Mouse (Mus musculus) heart, adult 18-20 months (tissue): ENCODE measurements around the gene Rgs9bp. TPM values are rescaled to one million over a fixed set of nuclear protein-coding genes. Genes with fewer than 3 reads are reported as not detected.

Experiments
- DNase-seq, 2 experiments: peaks; one replicate each; pipeline ENCODE4 v3.0.0; 2021 to 2022; ENCODE audit warnings: mixed read lengths in 1 of 2
- long read RNA-seq, 2 experiments: library from polyadenylated mRNA; stranded (forward); transcript quantifications; one replicate each; pipeline ENCODE4 v2.0.0; 2021
- total RNA-seq, 2 experiments: library from RNA; stranded (reverse); gene quantifications; 2 replicates each; pipeline ENCODE4 v1.2.3; 2021

Gene Rgs9bp
- total RNA-seq, result under 1 TPM in 1 of 2 experiments, not detected in 1; 0.10 TPM
- long read RNA-seq, experiment 1, result 0 reads
- long read RNA-seq, experiment 2, result 0 reads

DNA sequence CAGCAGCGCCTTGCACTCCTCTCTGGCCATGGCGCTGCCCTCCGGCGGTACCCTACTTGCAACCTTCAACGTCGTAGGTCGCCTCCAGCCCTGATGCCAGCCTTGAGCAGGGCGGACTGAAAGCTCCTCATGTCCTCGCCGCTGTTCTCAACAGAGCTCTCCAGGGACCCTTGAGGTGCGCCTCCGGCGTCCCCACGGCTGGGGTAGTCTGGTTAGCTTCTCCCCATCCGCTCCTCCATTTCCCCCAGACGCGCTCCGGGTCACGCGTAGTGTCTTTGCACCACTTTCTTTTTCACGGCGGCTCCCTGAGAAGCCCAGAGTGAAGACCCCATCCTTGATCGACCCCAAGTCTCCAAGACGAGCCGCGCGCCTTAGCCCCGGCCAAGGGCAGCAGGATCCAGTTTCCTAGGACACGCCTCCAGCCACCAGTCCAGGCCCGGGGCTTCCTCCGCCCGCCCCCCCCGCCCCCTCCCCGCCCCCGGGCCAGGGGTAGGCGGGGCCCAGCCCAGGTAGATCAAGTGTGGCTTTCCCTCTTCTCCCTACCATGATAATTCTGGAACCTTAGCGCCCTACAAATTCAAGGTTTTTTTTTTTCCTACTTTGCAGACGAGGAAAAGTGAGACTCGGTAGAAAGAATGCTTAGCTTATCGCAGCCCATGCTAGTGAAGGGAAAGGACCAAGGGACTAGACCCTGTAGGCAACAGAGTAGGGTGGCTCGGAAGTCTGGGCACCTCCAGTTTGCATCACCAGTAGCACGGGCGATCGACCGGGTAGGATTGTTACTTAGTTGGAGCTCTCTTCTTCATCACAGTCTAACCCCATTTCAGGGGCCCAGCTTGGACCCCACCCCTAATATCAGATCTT is at the start of gene Rgs9bp:
TSS of gene Rgs9bp (minus strand) at position 392 of the 864 bp plus-strand sequence.
- peak; percentile 54 to 55 for DNase-seq

DNA sequence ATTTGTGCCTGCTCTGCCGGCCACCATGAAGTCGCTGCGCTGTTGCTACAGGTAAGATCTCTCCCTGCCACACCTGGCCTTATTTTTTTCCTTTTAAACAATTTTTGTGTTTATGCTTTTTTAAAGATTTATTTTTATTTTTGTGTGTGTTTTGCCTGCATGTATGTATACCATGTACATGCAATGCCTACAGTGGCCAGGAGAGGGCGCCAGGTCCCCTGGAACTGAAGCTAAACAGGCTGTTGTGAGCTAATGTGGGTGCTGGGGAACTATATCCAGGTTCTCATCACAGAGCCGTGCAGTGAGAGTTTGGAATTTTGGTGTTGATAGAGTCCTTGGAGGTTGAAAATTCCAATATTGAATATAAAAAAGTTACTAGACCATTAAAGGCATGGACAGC is 43.1 kb upstream of the Rgs9bp start:
- peak in 1 of 2 experiments; percentile 30 for DNase-seq

DNA sequence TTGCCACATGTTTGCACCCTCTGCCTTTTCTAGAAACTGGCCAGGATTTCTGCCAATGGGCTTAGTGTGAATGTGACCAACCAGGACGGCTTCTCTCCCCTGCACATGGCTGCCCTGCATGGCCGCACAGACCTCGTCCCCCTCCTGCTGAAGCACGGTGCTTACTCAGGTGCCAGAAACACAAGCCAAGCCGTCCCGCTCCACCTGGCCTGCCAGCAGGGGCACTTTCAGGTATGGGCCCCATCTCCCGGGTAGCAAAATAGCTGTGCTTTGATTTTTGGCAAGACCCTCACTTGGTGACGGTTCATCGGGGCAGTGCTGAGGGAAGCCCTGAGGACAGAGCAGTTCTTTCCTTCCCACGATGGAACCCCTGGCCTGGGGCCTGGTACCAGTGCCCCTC is 42.0 kb upstream of the Rgs9bp start:
- no peak for DNase-seq

DNA sequence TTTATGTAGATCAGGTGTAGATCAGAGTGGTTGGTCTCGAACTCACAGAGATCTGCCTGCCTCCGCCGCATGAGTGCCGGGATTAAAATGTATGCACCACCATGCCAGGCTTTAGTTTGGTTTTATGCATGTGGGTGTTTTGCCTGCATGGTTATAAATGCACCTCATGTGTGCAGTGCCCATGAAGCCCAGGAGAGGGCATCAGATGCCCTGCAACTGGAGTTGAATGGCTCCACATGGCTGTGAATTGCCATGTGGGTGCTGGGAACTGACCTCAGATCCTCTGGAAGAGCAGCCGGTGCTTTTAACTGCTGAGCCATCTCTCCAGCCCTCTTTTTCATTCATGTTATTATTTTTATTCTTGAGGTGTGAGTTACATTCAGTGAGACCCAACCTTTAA is 40.7 kb upstream of the Rgs9bp start:
- DNase-seq, result no peak

DNA sequence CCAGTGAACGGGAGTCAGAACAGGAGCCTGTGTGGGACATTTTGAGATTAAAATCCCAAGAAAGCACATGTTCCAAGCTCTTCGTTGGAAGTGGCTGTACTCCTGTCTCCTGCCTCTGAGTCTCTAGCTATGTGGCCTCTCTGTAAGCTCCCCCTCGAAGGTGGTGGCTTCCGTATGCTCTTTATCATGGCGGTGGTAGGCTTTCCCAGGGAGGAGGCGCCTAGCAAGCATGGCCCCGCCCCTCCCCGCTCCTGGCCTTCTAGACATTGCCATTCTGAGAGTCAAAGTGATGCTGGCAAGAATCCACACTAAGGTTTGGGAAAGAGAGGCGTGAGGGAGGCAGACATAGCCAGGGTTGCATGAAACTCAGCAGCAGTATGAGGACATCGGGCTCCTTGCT is 37.2 kb upstream of the Rgs9bp start:
- DNase-seq, result no peak

DNA sequence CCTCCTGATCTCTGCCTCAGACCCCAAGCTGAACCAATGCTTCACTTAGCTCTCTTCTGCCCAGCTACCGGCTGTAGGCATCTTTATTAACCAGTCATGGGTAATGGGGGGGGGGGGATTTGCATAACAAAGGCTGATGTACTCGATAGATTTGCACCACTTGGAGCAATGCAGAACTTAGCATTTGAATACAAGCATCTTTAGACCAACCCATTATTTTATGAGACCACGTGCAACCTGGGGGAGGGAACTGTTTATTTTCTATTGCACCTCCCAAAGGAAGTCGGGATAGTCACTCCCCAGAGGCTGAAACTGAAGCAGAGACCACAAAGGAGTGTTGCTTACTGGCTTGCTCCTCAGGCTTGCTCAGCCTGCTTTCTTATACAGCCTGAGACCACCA is 32.1 kb upstream of the Rgs9bp start:
- DNase-seq, result no peak

DNA sequence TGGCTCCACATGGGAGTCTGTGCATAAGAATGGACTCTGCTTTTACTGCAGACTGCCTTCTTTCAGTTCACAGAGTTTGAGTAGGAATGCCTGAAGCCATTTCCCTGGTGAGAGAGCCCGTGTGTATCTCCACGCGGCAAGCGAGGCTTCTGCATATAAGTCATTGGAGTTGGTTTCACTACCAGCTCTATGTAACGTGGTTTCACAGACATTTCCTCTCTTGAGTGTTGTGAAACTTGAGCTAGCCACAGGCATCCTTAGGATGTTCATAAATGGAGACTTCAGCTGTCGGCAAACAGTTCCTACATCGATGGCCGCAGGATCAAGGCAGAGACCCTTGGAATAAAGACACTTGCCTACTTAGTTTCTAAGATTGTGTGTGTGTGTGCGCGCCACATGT is 23.9 kb upstream of the Rgs9bp start:
- no peak for DNase-seq

DNA sequence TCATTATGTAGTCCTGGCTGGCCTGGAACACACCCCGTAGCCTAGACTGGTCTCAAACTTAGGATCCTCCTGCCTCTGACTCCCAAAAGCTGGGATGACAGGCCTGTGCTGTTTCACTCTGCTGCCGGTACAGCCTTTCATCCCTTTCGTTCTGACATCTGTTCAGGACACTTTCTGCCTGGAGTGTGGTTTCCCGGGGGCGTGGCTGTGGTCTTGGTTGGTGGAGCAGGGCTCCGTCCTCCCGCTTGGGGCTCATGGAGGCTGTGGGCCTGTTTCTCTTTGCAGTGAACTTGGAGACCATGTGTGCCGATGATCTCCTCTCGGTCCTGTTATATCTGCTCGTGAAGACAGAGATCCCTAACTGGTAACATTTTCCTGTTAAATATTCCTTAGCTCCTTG is 21.4 kb upstream of the Rgs9bp start:
- DNase-seq, result no peak

DNA sequence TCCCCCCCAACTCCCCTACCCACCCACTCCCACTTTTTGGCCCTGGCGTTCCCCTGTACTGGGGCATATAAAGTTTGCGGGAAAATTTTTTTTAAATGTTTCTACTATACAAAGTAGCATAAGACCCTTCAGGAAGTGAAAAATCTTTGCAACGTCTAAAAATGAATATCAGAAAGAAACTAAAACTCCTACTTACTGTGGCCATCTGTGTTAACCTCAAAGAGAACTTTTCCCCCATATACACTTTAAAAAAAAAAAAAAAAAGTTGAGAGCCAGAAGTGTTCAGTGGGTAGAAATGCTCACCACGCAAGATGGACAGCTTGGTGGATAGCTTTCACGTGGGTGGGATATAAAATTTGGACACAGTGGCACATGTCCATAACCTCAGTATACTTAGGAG is 17.4 kb upstream of the Rgs9bp start:
- DNase-seq, result no peak

DNA sequence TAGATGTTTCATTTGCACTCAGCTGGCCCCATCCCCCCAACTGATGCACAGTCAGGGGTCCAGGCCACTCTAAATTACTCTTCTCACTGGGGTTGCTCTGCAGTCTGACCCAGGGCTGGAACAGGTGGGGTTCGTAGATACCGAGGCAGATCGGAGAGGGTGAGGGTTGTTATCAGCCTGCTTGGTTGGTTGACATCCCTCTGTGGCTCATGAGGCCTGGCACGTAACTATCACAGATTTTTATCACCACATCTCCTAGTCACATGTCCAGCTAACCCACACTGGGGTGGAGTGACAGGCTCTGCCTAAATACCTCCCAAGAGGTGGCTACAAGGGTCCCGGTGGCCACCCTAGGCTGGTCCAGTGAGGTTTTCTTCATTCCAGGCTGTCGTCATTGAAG is 15.7 kb upstream of the Rgs9bp start:
- no peak for DNase-seq

DNA sequence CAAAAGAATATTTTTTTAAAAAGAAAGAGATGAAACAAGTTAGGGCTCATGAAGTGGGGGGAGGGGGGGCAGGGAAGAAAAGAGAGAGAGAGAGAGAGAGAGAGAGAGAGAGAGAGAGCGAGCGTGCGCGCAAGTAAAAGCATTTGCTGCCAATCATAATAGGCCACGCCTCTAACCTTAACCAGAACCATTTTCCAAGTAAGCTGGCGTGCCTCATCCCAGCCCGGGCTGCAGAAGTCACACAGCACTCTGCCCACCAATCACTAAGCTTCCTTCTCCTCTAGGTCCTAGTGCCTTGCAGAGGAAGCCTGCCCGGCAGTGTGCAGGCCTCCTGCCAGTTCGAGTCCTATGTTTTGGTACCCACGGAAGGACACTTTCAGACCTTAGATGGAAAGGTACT is 14.6 kb upstream of the Rgs9bp start:
- no peak for DNase-seq

DNA sequence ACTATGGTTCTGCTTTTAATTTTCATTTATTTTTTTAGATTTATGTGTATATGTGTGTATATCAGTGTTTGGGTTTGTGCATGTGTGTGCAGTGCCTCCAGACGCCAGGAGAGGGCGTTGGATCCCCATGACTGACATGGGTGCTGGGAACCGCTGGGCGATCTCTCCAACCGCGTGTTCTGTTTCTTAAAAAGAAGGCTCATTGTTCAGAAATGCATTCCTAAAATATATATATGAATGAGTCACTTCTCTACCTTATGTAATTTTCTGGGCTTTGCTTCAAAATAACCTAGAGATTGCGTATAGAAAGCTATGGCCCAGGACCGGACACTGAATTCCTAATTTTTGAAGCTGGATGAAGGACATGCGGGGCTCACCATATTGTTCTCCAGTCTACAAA is 14.1 kb upstream of the Rgs9bp start:
- DNase-seq, result no peak

DNA sequence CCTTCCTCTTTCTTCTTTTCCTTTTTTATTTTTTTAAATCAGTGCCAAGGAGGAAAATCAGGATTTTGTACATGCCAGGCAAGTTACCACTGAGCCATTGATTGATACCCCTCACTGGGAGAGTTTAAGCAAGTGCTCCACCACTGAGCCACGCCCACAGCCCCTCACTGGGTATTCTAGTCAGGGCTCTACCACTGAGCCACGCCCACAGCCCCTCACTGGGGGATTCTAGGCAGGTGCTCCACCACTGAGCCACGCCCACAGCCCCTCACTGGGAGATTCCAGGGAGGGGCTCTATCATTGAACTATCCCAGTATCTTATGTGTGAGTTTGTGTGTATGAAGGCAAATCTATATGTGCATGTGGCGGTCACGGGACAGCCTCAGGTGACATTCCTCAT is 8.9 kb upstream of the Rgs9bp start:
- no peak for DNase-seq

DNA sequence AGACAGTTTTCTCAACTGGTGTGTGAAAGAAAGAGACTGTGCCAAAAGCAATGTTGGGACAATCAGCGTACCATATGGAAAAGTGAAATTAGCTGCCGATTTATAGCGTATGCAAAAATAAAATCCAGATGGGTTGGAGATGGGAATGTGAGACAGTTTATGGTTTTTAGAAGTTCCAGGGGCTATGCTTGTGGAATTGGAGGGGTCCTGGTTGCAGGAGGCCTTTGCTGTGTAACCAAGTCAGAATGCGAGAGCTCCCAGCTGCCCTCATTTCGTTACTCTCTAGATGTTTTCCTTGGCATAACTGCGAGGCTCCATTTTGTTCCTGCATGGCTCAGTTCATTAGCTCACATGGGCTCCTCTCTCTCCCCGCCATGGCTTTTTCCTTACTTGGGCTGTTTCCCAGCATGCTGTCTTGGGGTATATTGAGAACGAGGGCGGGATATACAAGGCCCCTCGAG is 5.4 kb upstream of the Rgs9bp start:
- peak; percentile 33 to 57 for DNase-seq

DNA sequence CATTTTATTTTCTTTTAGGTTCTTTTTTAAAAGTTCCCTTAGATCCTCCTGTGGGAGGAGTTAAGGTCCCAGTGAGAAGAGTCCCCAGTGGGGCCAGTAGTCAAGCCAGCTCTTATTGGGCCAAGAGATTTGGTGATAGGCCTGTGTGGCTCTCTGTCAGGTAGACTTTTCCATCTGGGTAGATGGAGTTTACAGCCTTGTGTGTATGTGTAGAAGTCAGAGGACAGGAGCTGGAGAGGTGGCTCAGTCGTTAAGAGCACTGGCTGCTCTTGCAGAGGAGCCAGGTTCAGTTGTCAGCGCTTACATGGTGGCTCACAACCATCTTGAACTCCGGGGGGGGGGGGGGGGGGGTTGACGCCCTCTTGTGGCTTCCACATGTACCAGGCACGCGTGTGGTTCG is 4.1 kb upstream of the Rgs9bp start:
- DNase-seq, result no peak

DNA sequence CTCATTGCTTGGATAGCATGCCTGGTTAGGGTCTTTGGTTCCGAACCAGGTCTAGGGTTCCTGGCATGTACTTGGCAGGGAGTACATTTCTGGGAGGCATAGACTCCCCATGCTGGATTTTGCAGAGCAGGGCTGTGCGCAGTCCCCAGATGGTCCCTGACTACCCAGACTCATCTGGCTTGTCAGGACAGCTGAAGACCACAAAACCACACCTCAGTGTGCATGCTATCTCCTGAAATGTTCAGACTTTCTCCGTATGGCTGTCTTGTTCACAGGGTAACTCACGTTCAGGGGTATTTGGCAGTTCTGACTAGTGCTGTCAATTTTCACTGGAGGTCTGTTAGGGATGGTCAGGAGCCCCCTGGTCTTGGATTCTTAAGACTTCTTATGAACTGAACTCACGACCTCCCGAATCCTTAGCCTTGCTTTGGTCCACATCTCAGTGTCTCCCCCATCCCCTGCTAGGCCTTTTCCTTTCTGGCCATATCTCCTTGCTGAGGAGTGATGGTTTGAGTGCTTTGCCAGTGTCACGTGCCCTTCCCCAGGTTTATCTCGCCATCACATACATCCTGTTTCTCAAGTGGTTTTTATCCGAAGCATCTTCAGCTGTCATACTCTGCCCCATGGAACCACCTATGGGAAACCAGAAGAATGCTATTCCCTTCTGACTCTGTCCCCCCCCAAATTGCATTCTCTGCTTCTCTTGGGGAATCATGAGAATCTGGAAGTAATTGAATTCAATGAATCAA is 3.5 kb upstream of the Rgs9bp start:
- no peak for DNase-seq

DNA sequence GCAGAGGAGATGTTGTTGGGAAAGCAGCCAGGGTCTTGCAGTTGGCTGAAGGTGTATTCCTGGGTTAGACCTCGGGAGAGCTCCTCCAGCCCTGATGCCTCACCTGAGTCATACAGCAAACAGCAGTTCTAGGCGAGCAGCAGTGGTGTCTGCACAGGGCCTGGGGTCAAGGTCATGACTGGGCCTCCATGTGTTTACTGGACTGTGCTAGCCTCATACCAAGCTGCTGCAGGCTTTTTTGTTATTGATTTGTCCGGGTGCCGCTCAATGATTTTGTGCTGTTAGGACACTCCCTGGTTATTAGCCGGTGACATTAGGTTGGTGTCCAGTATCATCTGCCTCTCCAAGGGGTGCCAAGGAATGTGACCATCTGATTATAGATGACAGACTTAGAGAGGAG is 2.3 kb upstream of the Rgs9bp start:
- DNase-seq, result no peak

DNA sequence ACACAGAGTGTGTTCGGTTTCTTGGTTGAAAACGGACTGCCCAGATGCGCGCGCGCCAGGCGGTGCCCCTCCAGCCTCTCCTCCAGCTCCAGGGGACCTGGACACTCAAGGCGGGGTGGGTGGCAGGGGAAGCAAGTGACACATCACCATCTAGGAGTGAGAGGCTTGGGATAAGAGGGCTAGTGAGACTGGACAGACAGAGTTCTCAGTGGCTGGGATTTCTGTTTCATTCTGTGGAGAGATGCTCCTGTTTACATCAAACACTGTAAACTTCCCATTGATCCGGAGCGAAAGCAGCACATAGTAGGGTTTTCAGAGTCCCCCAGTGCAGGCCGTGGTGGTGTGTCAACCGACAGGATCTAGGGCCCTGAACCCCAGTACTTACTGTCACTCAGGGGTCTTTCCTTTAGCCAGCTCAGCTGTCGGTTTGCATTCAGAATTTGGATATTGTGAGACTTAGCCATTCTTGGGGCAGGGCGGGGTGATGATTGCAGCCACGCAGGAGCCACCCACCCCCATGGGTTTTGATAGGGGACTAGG is 1.6 kb upstream of the Rgs9bp start:
- no peak for DNase-seq

DNA sequence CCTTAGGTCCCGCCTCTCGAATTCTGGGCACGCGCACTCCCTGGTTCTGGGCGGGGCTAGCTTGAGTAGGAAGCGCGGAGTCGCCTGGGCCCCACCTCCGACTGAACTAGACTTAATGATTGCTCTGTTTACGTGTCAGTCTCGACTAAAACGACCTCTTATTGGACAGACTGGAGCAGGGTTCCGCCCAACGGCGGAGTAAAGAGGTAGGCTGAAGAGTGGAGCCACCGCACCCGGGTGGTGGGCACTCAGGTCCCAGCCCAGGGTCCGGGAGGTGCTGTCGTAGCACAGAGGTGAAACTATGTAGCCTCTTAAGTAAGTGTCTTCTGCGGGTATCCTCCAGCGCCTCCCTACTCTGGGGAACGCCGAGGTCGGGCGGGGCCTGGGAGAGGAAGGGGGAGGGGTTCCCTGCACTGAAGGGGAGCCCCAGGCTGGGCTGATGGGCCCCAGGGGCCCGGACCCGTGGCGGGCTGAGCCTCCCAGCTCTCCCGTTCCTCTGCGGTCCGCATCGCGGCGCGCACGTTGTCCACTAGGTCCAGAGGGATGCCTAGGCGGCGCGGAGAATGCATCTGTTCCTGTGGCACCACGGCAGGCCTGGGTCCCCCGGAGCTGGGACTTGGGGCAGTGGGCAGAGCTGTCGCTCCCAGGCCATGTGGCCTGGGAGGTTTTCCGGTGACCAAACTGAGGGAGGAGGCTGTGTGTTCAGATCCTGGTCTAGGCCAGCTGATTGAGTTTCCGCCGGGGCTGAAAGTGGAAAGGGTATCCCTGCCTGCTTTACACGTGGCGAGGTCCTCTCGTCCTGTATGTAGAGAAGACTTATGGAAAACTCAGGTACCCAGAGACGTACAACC is 898 bp upstream of the Rgs9bp start, which contains the start of gene Ankrd27:
TSS of gene Ankrd27 (plus strand) at position 190 of the 851 bp plus-strand sequence.
- peak; percentile 98 to 99 for DNase-seq

DNA sequence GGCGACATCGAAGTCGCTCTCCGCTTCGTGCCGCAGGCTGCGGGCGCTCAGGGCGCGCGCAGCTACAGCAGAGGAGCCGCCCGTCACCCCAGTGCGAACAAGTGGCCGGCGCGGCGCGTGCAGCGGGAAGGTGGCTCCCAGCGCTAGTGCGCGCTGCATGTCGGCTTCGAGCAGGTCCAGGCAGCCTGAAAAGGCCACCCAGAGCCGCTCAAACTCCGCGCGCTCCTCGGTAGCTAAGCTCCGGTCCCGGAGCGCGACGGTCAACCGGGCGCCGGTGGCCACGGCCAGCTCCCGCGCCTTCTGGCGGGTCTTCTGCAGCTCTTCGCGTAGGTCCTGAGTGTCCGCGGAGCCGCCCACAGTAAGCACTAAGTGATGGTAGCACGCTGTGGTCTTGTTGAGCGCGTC is 594 bp downstream of the Rgs9bp start:
- peak; percentile 23 to 39 for DNase-seq

DNA sequence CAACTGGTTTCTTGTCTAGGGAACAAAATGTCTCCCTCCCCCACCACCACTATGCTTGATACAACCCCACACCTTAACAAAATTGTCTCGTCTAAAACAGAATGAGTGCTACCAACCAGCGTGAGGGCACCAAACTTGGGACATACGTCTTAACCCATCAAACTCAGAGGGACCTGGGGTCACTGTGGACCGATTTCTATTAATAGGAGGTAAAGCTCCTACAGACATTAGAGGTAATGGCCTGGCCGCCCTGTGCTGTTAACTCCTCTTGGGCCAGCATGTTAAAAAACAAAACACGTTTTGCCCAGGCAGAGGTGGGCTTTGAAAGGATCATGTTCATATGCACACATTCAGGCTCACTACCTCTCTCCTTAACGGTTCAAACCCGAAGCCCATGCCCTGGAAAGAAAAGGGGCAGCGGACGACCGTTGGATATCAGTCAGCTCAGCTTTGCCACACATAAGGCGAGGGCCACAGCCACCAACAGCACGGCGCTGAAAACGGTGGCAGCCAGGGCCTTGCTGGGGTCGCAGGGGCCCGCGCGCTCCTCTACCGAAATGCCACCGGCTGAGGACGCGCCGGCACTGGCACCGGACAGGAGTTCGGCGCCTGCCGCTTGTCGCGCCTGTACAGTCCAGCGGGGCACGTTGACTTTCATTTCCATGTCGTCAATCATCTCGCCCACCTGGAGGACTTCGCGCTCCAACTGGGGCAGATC is 1.2 kb downstream of the Rgs9bp start:
- no peak for DNase-seq
